Mouse (Mus musculus) T-helper 2 cell (primary cell): ENCODE results near the gene Dab1.

Experiments
- in situ Hi-C: fragments of 300-600 bp; cut with MboI, MseI; formaldehyde crosslinking; loops from one replicate; pipeline ENCODE4 v1.15.1; 2025; ENCODE audit warnings: high pct_unique_total_duplicates

Gene Dab1

DNA sequence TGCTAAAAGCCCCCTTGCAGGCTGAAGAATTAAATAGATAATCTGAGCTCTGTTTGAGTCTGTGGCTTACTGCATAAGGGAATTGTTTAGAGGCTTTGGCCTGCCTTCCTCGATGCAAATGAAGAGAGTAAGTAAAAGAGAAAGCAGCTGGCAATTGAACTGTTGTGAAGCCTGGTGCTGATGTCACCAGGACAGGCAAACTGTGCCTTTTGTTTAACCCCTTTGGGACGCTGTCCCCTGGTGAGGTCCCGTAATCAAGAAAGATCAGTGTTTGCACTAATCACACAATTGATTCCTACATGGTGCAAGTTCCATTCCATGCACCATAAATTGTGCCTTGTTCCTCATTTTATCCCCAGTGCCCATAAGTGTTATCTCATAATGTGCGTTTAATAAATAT, 80.6 kb downstream of the Dab1 start:
- in situ Hi-C loops = loop anchor here (10.0 kb wide), 2 partner anchors 175 to 645 kb away; no protein-coding TSS in a partner anchor

DNA sequence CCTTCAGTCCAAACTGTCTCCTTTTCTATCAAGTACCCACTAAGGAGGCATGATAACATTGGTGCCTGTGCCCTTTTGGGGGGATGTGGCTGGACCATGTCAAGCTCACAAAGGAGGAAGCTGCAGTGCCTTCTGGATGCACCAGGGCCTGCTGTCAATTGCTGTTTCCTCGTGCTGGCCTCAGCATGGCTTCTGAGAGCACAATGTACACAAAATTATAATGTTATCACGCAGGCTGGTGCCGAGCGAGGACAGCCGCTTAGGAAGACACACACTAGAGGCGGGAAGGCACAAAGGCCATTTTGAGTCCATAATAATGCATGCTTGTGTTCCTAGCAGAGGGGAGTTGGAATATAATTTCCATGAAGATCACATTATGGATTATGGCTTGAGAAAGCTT, 81.2 kb downstream of the Dab1 start:
- in situ Hi-C loops = no loop called here

DNA sequence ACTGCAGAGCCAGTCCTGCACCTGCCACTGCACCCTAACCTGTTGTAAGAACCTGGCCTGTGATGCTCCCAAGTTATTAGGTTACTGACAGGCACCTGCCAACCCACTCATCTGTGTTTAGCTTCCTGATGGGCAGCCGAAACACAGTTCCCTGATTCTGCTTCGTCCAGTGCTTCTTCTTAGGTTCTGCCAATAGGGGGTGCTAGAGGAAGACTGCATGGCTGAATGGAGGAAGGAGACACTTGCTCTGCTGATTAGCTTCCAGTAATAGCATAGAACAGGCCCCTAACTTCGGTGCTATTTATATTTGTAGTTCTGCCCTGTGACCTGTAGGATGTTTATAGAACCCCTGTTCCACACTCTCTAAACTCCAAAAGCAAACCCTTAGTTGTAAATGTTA, 83.0 kb downstream of the Dab1 start:
- in situ Hi-C loops = no loop called here

DNA sequence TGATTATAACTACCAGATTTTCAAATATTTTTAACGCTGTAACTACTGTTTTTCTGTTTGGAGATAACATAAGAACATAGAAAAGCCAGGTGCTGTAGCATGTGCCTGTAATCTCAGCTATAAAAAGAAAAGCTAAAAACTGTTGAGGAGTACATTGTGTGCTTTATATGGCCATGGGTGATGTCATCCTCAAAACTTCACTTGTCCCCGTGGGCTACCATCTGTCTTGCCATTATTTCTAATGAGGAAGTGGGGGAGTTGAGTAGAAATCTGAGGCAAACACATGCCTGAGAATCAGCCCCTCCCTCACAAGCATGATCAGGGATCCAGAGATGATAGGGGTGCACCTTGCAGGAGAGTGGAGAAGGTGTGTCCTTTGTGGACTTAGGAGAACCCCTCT, 85.3 kb downstream of the Dab1 start:
- in situ Hi-C loops = no loop called here

DNA sequence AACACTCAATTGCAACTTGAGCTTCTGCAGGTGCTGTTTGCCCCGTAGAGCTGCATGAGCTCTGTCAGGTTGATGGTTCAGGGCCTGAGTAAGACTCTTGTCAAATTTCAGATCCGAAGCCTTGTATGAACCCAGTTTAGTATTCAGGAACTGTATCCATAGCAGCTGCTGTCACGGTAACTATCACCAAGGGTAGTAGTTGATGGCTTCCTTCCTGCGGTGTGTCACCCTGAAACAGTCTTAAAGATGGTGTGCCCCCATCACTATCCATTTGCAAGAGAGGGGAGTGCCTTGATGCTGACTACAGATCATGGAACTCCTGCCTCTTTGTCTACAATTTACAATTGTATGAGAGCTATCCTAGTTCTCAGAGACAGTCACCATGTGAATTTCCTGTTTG, 87.3 kb downstream of the Dab1 start:
- in situ Hi-C loops = no loop called here

DNA sequence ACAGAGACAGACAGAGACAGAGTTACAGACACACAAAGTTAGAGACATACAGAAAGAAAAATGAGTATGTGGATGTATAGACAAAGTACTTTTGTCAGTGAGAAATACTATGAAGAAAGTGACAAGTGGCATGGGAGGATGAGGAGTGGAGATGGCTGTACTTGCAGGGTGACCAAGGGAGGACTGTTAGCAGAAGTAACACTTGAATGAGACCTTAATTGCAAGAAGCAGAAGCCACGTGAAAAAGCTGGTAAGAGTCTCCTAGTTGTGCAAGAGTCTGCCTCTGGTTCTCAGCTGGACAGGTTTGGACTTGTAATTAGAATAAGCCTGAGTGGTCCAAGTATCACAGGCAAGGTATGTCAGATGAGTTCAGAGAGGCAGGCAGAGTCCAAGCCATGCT, 88.0 kb downstream of the Dab1 start:
- in situ Hi-C loops = no loop called here

DNA sequence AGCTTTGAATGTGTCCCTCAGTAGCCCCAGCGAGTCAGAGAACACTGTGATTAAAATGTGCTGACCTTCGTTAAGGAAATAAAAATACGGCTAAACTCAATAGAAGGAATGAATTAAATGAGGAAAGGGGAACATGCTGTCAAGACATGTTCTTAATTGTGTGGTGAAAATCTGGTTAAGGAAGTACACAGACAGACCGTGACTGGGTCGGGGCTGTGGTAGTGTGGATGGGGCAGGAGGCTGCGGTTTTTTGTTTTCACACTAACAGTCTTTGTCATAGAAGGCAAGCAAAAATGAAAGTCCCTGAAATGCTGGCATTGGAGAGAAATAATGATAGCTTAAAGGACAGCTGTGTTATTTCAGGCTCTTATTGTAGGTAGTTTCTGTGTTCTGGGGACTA, 92.2 kb downstream of the Dab1 start:
- in situ Hi-C loops = no loop called here

DNA sequence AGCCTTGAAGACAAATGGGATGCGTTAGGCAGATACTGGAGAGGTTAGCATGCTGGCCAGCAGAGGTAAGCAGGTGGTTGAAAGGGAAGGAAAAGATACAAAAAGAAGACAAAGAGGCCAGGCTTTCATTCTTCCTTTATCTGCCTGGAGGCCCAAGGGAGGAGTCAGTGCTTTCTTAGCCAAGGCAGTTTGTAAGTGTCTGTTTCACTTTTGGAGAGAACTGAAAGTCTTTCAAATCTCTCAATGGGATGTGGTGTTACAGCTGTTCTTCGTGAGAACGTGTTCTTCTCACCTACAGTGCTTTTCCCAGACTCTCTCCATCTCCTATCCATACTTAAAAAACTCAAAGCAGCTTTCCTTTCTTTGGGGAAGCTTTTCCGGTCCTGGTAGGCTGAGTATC, 94.8 kb downstream of the Dab1 start:
- in situ Hi-C loops = no loop called here

DNA sequence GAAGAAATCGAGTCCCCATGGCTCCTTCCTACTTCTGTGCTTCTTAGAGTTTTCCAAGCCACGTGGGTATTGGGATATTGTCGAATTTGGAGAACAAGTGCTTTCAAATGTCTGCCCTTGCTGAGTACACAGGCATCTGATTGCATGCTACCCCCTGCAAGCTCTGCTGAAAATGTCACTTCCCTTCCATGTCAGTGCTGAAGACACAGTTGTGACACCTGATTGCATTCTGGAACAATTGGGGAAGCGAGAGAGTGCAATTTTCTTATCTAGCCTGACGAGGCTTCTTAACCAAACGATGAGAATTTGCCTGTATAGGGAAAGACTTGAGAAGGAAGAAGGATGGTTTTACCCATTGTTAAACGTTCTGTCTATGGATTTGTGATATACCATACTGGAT, 95.8 kb downstream of the Dab1 start:
- in situ Hi-C loops = no loop called here

DNA sequence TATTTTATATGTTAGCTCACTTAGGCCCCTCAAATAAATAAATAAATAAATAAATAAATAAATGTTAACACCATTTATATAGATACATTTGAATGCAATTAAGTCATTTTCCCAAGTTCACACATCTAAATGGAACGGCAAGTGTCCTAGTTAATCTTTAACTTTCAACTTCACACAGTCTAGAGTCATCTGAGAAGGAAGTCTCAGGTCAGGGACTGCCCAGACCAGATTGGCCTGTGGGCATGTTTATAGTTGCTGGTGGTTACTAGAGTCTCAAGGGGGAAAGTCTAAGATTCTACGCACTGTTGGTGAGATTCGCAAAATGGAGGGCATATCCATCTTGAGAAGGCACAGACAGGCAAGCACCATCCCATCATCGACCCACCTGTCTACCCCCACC, 96.4 kb downstream of the Dab1 start:
- in situ Hi-C loops = no loop called here

DNA sequence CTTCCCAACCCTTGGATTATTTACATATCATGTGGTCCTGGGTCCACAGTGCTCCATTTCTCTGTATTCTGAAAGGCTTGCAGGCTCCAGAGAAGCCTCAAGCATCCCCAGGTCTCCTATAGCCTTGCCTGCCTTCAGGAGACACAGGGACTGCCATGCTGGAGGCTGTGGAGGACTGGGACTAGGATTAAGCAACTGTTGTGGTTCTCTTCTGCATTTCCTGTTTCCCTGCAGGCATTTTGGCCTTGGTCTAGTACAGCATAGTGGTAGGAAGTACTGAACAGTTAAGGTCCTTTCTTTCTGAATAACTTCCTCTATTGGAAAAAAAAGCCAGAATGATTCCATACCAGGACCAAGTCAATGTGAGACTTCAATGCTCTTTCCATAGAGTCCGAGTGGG, 103.6 kb downstream of the Dab1 start:
- in situ Hi-C loops = no loop called here

DNA sequence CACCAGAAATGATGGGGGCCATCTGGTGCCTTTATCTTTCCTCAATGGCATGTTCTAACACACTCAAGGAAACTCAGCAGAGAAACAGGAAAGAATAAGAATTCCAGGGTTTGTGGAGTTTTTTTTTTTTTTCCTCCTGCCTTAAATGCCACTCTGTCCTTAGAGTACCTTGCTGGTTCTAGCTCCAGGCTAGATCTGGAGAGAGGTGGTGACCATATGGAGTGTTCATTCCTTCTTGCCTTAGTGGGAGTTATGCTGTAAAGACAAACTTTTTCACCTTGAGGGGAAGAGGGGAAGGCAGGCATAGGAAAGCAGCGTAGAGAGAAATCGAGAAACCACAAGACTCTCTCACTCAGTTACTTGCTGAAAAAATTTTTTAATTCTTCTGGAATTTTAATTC, 107.3 kb downstream of the Dab1 start:
- in situ Hi-C loops = no loop called here

DNA sequence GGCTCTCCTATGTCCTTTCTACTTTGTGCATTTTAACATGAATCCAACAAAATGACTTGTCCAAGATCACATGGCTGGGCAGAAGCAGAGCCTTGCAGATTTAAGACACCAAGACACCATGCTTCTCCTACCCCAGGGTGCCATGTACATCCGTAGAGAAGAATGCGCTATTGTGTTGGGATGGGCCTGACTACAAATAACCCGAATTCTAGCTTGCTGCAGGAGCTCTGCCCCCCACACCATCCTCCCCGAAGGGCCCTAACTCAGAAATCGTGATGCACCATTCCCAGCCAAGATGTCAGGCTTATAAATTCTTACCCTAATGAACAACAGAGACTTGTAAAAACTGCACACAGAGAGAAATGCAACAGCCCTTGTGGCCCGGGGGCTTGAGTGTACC, 118.0 kb downstream of the Dab1 start:
- in situ Hi-C loops = no loop called here

DNA sequence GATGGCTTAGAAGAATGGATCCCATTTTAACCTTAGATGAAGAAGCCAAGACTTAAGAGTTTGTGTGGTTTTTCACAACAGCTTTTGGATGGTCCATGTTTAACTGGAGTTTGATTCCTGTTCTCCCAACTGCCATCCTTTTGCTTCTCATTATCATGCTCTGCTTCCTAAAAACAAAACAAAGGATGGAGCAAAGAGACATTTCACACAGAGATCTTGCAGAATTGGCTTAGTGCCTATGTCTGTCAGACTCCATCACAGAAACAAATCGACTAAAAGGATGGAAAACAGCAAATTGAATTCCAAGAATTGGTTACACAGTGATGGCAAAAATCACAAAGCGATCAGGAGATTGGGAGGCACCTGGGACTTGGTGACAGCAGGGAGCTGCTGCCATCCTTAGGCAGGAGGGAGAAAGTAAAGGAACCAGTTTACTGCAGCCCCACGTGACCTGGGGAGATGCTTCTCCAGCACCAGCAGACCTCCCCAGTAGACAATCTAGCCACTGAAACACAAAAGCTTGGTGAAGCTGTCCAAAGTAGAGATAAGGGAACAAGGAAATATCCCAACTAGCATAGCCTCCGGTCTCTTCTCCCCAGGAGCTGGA, 132.2 kb downstream of the Dab1 start:
- in situ Hi-C loops = no loop called here

DNA sequence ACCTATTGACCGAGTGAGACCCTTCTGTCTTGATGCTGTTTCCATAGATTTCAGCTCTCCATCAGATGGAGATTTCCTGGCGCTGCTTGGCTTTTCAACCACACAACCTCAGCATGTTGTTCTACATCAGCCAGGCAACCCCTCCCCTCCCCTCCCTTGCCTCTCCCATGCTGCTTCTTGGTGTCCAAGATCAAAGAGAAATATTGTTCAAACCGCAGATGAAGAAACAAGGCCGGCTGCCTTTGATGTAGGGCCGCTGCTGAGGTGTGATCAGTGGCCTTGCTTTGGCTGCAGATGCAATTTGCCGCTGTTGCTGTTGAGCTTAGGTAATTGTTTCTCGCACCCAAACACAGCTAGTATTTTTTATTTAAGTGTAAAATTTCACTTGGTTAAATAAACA, 135.4 kb downstream of the Dab1 start:
- in situ Hi-C loops = no loop called here

DNA sequence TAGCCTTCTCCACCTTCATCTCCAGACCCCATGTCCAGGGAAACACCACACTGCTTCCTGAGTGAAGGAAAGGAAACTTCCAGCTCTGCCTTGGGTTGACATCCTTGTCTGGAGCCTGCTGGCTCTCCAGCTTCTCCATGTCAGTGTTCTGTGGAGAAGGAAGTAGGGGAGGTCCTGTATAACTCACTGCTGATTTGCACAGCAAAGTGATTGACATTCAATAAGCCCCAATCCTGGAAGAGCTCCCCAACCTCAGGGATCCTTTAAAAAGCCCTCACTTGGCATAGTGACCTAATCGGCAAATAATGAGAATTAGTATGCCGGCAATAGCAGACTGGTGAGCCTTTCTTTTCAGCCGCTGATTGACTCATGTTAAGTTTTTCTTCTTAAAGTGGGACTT, 138.1 kb downstream of the Dab1 start:
- in situ Hi-C loops = no loop called here

DNA sequence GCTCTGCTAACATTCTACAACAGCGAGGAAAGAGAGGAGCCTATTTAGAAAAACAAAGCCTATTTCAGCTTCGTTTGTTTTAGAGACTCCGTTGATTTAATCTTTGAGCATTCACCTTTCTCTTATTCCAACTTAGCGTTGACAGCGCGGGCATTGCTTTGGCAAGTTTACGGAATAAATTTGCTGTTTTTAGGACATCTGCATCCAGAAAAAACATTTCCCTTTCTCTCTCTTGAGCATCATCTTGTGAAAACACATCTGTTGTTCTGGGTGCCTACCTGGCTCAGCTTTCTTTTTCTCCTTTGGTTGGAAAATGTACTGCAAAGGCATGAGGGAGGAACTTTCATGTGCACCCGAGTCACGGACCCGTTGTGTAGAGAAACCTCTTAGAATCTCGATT, 143.3 kb downstream of the Dab1 start:
- in situ Hi-C loops = no loop called here

DNA sequence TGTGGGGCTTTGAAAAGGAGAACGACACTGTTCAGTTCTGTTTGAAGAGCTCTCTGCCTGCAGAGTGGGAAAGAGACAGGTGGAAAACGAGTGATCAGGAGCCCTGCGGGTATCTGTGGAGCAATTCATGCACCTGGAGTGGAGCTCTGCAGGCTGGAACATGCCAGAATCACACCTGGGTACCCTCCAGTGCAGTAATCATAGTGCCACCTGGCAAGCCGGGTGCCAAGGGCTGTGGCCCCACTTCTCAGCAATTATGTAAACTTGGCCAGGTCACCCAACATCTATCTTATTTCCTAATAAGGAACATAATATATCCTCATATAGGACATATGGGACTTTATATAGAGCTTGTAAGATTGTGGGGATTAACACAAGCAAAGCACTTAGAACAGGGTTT, 156.6 kb downstream of the Dab1 start:
- in situ Hi-C loops = no loop called here

DNA sequence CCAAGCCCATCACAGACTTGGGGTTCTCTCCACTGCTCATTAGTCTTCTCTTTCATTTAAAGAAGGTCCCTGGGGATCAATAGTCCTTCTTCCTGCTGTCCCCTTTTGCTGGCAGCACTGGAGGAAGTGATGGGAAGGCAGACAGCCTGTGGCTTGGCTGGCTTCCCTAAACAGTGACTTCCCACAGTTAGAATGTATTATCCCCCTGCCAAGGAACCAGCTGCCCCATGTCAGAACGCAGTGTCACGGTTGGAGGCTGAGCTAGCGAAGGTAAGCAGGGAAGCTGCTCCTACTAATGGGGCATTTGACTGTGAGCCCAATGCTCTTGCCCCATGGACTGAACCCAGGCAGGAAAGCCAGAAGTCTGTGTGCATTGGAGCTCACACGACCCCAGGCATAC, 162.2 kb downstream of the Dab1 start:
- in situ Hi-C loops = no loop called here

DNA sequence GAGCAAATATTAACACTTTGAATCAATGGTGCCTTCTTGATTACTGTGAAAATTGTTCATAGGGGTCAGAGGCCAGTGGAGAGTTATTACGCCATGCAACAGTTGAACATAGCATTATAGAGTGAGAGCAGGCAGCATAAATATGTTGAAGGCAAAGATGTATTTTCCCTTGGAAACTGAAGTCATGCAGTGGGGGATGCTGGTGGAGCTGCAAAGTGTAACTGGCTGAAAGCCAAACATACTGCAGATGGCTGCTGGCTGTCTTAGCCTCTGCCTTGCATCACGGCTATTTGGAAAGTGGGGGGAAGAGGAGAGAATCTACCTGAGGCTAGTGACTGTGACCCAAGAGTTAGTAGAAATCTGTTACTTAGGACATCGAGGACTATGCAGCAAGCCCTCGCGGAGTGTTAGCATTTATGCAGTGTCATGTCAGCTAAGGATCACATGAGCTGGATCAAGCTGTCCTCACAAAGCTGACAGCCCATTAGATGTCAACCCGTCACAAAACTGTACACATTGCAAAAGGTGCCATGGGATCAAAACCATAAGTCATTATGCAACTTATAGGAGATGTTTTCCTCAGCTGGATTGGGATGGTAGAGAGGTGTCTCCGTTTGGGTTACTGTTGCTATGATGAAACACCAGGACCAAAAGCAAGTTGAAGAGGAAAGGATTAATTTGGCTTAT, 164.5 kb downstream of the Dab1 start:
- in situ Hi-C loops = no loop called here

DNA sequence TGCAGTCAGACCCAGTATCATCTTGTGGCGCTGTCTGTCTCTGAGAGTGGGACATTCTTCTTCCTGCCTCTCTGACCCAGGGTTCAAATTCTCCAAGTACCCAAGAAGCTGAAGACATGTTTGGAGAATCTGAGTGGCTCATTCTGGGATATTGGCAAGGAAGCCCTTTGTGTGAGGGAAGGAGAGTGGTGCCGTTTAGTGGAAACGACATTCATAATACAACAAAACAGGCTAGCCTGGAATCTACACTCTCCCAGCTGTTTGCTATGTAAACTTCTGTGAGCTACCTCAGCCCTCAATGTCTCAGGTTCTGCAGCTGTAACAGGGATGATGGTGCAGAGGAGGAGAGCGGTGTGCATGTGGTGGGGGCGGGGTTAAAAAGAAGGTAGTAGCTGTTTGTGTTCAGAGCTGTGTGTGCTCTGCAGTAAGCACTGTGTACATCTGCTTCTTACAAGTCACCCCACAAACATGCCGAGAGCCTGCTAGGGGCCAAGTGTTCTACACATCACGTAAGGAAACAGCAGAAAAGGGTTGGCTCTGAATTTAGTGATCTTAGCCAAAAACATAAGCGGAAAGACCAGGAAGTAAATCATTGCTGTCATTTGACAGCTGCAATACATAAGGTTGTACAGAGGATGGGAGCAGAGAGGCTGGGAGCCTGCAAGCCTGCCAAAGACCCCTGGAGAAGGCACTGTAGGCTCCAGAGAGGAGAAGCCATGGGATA, 174.6 kb downstream of the Dab1 start:
- in situ Hi-C loops = no loop called here

DNA sequence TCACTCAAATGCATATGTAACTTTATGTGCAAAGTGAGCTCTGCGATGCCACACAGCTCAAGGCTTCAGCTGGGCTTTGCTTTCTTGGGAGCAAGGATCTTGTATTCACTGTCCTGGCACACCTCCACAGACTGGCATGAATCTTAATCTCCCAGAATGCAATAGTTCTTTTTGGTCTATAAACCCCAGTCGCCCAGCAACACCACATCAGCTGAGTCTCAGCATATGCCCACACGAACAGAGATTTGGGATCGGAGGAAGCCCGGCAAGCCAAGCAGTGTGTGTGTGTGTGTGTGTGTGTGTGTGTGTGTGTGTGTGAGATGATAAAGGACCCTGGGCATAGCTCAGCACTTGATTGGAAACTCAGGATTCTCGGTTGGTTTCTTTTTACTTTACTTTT, 177.3 kb downstream of the Dab1 start:
- in situ Hi-C loops = no loop called here

DNA sequence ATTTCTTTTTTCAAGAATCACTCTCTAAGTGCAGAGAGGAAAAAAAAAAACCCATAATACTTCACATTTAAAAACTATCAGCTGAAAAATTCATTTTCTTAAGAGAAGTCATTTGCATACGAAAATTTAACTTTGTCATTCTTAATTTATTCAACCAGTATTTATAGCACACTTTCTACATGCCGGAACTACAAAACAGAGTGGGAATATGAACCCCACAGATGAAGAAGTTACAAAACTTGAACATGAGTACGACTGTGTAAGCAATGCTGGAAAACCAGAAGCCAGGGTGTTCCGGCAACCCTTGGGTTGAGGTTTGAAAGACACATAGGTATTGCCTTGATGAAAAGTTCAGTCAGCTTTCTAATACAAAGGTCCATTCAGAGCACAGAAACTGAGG, 183.3 kb downstream of the Dab1 start:
- in situ Hi-C loops = no loop called here
